Mouse (Mus musculus) intestine, postnatal 0 days (tissue): ENCODE results near the gene Tnfsfm13. TPM values are rescaled to one million over a fixed set of nuclear protein-coding genes. Genes with fewer than 3 reads are reported as not detected.
A peak's percentile ranks its signal among the peaks of the same experiment; 100 is the strongest.
"Not testable (repeated sequence)": the region's sequence is repeated elsewhere in the genome, so short reads cannot be mapped to it uniquely, and the experiment has no call there.

Source experiments
- ATAC-seq: fragments of 200-750 bp; cut with Nextera tagmentation; 2 replicates; pipeline ENCODE4 v1.8.0; 2017; ENCODE audit warnings: mild to moderate bottlenecking, moderate TSS enrichment, moderate library complexity
- H3K27ac ChIP-seq: fragments of 300-500 bp; sonication (generic); 2 replicates; pipeline ENCODE4 v1.5.1; 2014; ENCODE audit warnings: mild to moderate bottlenecking, low read depth, low read length, moderate library complexity
- H3K27me3 ChIP-seq: fragments of 300-500 bp; sonication (generic); replicated peaks from 2 replicates; pipeline ENCODE4 v1.6.1; 2014; ENCODE audit warnings: low read length, mixed read lengths; ENCODE audit not compliant: control insufficient read depth, insufficient read depth
- H3K36me3 ChIP-seq: fragments of 300-500 bp; sonication (generic); 2 replicates; pipeline ENCODE4 v1.6.1; 2014; ENCODE audit warnings: mild to moderate bottlenecking, moderate library complexity; ENCODE audit not compliant: control insufficient read depth, insufficient read depth
- H3K4me1 ChIP-seq: fragments of 300-500 bp; sonication (generic); replicated peaks from 2 replicates; pipeline ENCODE4 v1.6.1; 2014; ENCODE audit warnings: antibody characterized with exemption, low read length, mixed read lengths; ENCODE audit not compliant: control insufficient read depth, insufficient read depth
- H3K4me2 ChIP-seq: fragments of 300-500 bp; sonication (generic); replicated peaks from 2 replicates; pipeline ENCODE4 v1.6.1; 2014; ENCODE audit warnings: low read depth, mild to moderate bottlenecking, moderate library complexity
- H3K4me3 ChIP-seq: fragments of 300-500 bp; sonication (generic); 2 replicates; pipeline ENCODE4 v1.5.1; 2014; ENCODE audit warnings: low read depth, low read length
- H3K9ac ChIP-seq: fragments of 300-500 bp; sonication (generic); 2 replicates; pipeline ENCODE4 v1.6.1; 2014; ENCODE audit warnings: mild to moderate bottlenecking, low read depth, low read length
- H3K9me3 ChIP-seq: fragments of 300-500 bp; sonication (generic); 2 replicates; pipeline ENCODE4 v1.6.1; 2016; ENCODE audit warnings: mixed run types; ENCODE audit not compliant: control insufficient read depth
- CTCF ChIP-seq: sonication (generic); IDR thresholded peaks from 2 replicates; pipeline ENCODE4 v1.5.1; 2016; ENCODE audit warnings: low read depth, mild to moderate bottlenecking, control low read depth, antibody characterized with exemption, moderate library complexity
- WGBS: fragments of 180-500 bp; shearing (Covaris S2); extraction: QIAGEN DNeasy Blood & Tissue Kit; methylation state at CpG from one replicate; pipeline ENCODE4 v1.1.7; 2014; 5-methylcytosine and 5-hydroxymethylcytosine counted together
- polyA plus RNA-seq: library from polyadenylated mRNA; unstranded; fragments of >200 nt; fragmentation: Nextera tagmentation; extraction: Ambion mirVana; gene quantifications from 2 replicates; pipeline ENCODE4 v1.2.1, GENCODE M21; 2015

Tnfsfm13 gene
- 4.1 and 4.8 TPM in 2 replicates for polyA plus RNA-seq

- Histone ChIP-seq H3K4me3 (peak within 1 kb of the TSS; percentile 50), H3K9ac (peak within 1 kb of the TSS; percentile 65), H3K27ac (peak within 1 kb of the TSS; percentile 83), H3K27me3 (no peaks in the 10 kb centered on the region), H3K4me1 (0 out of 2 replicates have a peak, but pooled peaks cover 7% of the 10 kb centered on the region), H3K9me3 (no peaks in the 10 kb centered on the region), H3K4me2 (peak within 1 kb of the TSS; percentile 74), H3K36me3 (no peaks in the 10 kb centered on the region)
- 10% methylated on average over 40 of the region's 41 CpGs for WGBS
- ATAC-seq = no peak
- peak; percentile 45 for TF ChIP-seq CTCF
Observed at GRCm38 (mm10) chr11:69695361-69696181, at the start of gene Tnfsfm13, which contains the start of gene Tnfsf12. Tnfsfm13 (minus strand) TSS chr11:69696098. Tnfsf12 (minus strand) TSS chr11:69695849.

- WGBS = 88% methylated on average over 2 of the region's 3 CpGs
Observed at GRCm38 (mm10) chr11:69731408-69731807, 35.5 kb upstream of the Tnfsfm13 start.

GRCm38 (mm10) chr11:69729063-69729462, 33.2 kb upstream of the Tnfsfm13 start:
- no peak overlapping the region for H3K9ac ChIP-seq
- no peaks in the 10 kb centered on the region for H3K9me3 ChIP-seq
- WGBS = 34% methylated on average over 3 of the region's 3 CpGs
- H3K27me3 ChIP-seq = no peaks in the 10 kb centered on the region
- no peak overlapping the region for H3K27ac ChIP-seq
- H3K4me3 ChIP-seq = no peak overlapping the region
- no peak overlapping the region for H3K4me2 ChIP-seq
- no peak for ATAC-seq
- H3K4me1 ChIP-seq = no peaks in the 10 kb centered on the region
- H3K36me3 ChIP-seq = peaks cover 5% of the 10 kb centered on the region
- peak; percentile 71 for TF ChIP-seq CTCF

More at GRCm38 (mm10) chr11:69731408-69731807, 35.5 kb upstream of the Tnfsfm13 start:
- not testable (repeated sequence) for H3K27me3 ChIP-seq, H3K9ac ChIP-seq, H3K4me3 ChIP-seq, H3K27ac ChIP-seq, H3K4me1 ChIP-seq, ATAC-seq, H3K4me2 ChIP-seq, H3K9me3 ChIP-seq
- H3K36me3 ChIP-seq = peaks cover 29% of the 10 kb centered on the region
- TF ChIP-seq CTCF = peak; percentile 53

- no peak for ATAC-seq
Observed at GRCm38 (mm10) chr11:69725951-69726350, 30.1 kb upstream of the Tnfsfm13 start.

GRCm38 (mm10) chr11:69723074-69723473, 27.2 kb upstream of the Tnfsfm13 start:
- Histone ChIP-seq H3K4me3 (no peak overlapping the region), H3K36me3 (no peaks in the 10 kb centered on the region), H3K9me3 (no peaks in the 10 kb centered on the region), H3K9ac (no peak overlapping the region), H3K4me1 (no peaks in the 10 kb centered on the region), H3K27ac (no peak overlapping the region), H3K27me3 (no peaks in the 10 kb centered on the region), H3K4me2 (no peak overlapping the region)
- WGBS = 37% methylated on average over 2 of the region's 2 CpGs
- no peak for TF ChIP-seq CTCF
- no peak for ATAC-seq

More at GRCm38 (mm10) chr11:69725951-69726350, 30.1 kb upstream of the Tnfsfm13 start:
- TF ChIP-seq CTCF = no peak
- Histone ChIP-seq H3K27ac (no peak overlapping the region), H3K27me3 (no peaks in the 10 kb centered on the region), H3K4me2 (no peak overlapping the region), H3K9me3 (no peaks in the 10 kb centered on the region), H3K4me3 (no peak overlapping the region), H3K9ac (no peak overlapping the region), H3K36me3 (no peaks in the 10 kb centered on the region), H3K4me1 (no peaks in the 10 kb centered on the region)
- 39% methylated on average over 5 of the region's 5 CpGs for WGBS

GRCm38 (mm10) chr11:69720852-69721251, 25.0 kb upstream of the Tnfsfm13 start:
- Histone ChIP-seq H3K27me3 (no peaks in the 10 kb centered on the region), H3K9ac (no peak overlapping the region), H3K36me3 (no peaks in the 10 kb centered on the region), H3K4me2 (no peak overlapping the region), H3K27ac (no peak overlapping the region), H3K4me1 (no peaks in the 10 kb centered on the region), H3K9me3 (no peaks in the 10 kb centered on the region), H3K4me3 (no peak overlapping the region)
- no peak for TF ChIP-seq CTCF
- WGBS = 53% methylated on average over 6 of the region's 6 CpGs
- no peak for ATAC-seq
